Mouse (Mus musculus): ENCODE measurements around the gene Cacng7. TPM values are rescaled to one million over a fixed set of nuclear protein-coding genes. Genes with fewer than 3 reads are reported as not detected.

Cacng7 gene
- polyA plus RNA-seq, 1 experiment from 2014 or later, result 0.13 TPM

DNA sequence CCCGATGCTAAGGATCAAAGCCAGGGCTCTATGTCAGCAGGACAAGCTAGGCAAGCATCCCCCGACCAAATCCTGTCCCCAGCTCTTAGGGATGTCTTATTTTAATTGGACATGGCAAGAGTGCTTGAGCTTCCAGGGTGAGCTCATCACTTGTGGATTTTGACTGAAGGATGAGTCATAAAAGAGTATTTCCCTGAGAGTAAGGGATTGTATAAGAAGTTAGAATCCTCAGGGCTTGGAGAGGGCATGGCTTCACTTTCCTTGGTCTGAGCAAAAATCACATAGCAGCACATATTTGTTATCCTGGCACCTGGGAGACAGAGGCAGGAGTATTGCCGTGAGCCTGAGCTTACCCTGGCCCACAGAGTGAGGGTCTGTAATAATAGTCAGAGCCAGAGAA is 11.9 kb upstream of the Cacng7 start:
- 61% methylated on average over 3 of the region's 3 CpGs for WGBS (ENCODE audit: insufficient replicate concordance)
- TF ChIP-seq CTCF (IDR thresholded peaks at IDR 0.05; ENCODE audit: low read depth) (no peak), EP300 (IDR thresholded peaks at IDR 0.05; ENCODE audit: low read depth) (no peak)
- Histone ChIP-seq H3K4me1 (ENCODE audit: insufficient read depth) (no peaks in the 10 kb centered on the region), H3K27me3 (ENCODE audit: insufficient read depth, low read length) (no peaks in the 10 kb centered on the region), H3K36me3 (replicated peaks; ENCODE audit: insufficient read depth, low read length) (no peaks in the 10 kb centered on the region), H3K4me3 (ENCODE audit: low read depth, low read length) (no peak overlapping the region), H3K9ac (replicated peaks) (no peak overlapping the region), H3K4me2 (ENCODE audit: low read depth, low read length) (no peak overlapping the region), H3K27ac (ENCODE audit: low read depth) (no peak overlapping the region), H3K9me3 (ENCODE audit: low read length) (no peaks in the 10 kb centered on the region)
- ATAC-seq (no peak), DNase-seq (no peak)

DNA sequence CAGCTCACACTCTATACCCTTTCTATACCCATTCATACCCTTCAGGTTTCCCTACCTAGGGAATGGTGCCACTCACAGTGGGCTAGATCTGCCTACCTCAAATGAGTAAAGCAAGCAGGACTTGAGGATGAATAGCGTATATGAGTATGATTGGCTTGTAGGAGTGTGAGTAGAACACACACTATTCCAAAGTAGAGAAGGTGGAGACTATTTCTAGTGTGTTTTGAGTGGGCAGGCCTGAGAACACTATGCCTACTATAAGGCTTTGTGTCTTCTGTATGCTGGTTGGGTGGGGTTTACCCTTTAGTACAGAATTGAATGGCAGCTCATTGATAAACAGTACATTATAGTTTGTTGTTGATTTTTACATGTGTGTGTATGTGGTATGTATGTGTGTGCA is 8.9 kb upstream of the Cacng7 start:
- no peak for ATAC-seq
- Histone ChIP-seq H3K36me3 (replicated peaks; ENCODE audit: insufficient read depth, low read length) (no peaks in the 10 kb centered on the region), H3K9me3 (ENCODE audit: low read length) (no peaks in the 10 kb centered on the region), H3K27me3 (ENCODE audit: insufficient read depth, low read length) (no peaks in the 10 kb centered on the region), H3K9ac (replicated peaks) (no peak overlapping the region), H3K27ac (ENCODE audit: low read depth) (no peak overlapping the region), H3K4me3 (ENCODE audit: low read depth, low read length) (no peak overlapping the region), H3K4me1 (ENCODE audit: insufficient read depth) (no peaks in the 10 kb centered on the region), H3K4me2 (ENCODE audit: low read depth, low read length) (no peak overlapping the region)
- no peak for DNase-seq
- 91% methylated on average over 1 of the region's 1 CpGs for WGBS (ENCODE audit: insufficient replicate concordance)
- TF ChIP-seq CTCF (IDR thresholded peaks at IDR 0.05; ENCODE audit: low read depth) (no peak), EP300 (IDR thresholded peaks at IDR 0.05; ENCODE audit: low read depth) (no peak)

DNA sequence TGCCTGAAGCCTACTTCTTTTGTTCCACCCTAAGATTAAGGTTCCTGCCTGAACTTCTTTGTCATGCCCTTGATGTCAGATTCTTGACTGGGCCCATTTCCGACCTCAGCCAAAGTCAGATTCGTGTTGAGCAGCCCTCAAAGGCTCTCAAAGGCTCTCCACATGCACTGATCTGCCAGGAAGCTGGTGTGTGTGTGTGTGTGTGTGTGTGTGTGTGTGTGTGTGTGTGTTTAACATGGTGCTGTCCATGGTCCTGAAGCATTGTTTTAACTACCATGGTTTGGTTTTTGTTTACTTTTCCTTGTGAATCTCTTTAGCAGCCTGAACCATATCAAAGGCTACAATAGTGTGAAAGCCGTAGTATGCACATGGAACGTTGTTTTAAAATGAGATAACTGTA is 4.8 kb upstream of the Cacng7 start:
- peaks cover 24% of the 10 kb centered on the region for H3K27me3 ChIP-seq (ENCODE audit: insufficient read depth, low read length)
- H3K4me3 ChIP-seq (ENCODE audit: low read depth, low read length), result no peak overlapping the region
- H3K9me3 ChIP-seq (ENCODE audit: low read length), result no peaks in the 10 kb centered on the region
- H3K4me1 ChIP-seq (ENCODE audit: insufficient read depth), result peaks cover 6% of the 10 kb centered on the region
- H3K4me2 ChIP-seq (ENCODE audit: low read depth, low read length), result no peak overlapping the region
- 56% methylated on average over 4 of the region's 4 CpGs for WGBS (ENCODE audit: insufficient replicate concordance)
- no peak overlapping the region for H3K9ac ChIP-seq (replicated peaks)
- H3K27ac ChIP-seq (ENCODE audit: low read depth), result no peak overlapping the region
- no peaks in the 10 kb centered on the region for H3K36me3 ChIP-seq (replicated peaks; ENCODE audit: insufficient read depth, low read length)
- ATAC-seq (no peak), DNase-seq (no peak)
- no peak for TF ChIP-seq CTCF (IDR thresholded peaks at IDR 0.05; ENCODE audit: low read depth)
- TF ChIP-seq EP300 (IDR thresholded peaks at IDR 0.05; ENCODE audit: low read depth), result no peak

DNA sequence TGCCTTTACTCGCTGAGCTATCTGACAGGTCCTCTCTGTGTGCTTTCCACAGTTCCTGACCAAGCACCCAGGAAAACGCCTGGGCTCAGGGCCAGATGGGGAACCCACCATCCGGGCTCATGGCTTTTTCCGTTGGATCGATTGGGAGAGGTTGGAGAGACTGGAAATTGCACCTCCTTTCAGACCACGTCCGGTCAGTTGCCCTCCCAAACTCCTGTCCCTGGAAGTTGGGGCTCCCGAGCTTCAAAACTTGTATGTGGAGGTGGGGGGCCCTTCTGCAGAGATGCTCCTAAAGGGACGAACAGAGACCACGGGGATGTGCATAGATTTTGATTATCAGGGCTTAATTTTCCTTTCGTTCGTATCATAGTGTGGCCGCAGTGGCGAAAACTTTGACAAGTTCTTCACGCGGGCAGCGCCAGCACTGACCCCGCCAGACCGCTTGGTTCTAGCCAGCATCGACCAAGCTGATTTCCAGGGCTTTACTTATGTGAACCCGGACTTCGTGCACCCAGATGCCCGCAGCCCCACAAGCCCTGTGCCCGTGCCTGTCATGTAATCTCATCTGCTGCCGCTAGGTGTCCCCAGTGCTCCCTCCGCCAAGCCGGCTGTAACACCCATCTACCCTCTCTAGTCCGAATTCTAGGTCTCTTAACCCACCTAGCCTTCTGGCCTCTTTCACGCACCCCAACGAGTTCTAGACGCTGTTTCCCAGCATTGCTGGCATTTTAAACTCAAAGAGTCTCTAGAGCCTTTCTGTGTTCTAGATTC is 2.8 kb upstream of the Cacng7 start:
- H3K36me3 ChIP-seq (replicated peaks; ENCODE audit: insufficient read depth, low read length), result no peaks in the 10 kb centered on the region
- no peak overlapping the region for H3K27ac ChIP-seq (ENCODE audit: low read depth)
- WGBS (ENCODE audit: insufficient replicate concordance), result 18% methylated on average over 31 of the region's 31 CpGs
- H3K27me3 ChIP-seq (ENCODE audit: insufficient read depth, low read length), result peaks cover 37% of the 10 kb centered on the region
- no peak overlapping the region for H3K9ac ChIP-seq (replicated peaks)
- peak; percentile 77 for DNase-seq
- H3K4me1 ChIP-seq (ENCODE audit: insufficient read depth), result peaks cover 6% of the 10 kb centered on the region
- peak; percentile 33; the same call in 1 of the 2 replicates for ATAC-seq
- no peak overlapping the region; the same call in 1 of the 2 replicates for H3K4me2 ChIP-seq (ENCODE audit: low read depth, low read length)
- H3K9me3 ChIP-seq (ENCODE audit: low read length), result no peaks in the 10 kb centered on the region
- TF ChIP-seq EP300 (IDR thresholded peaks at IDR 0.05; ENCODE audit: low read depth) (no peak), CTCF (IDR thresholded peaks at IDR 0.05; ENCODE audit: low read depth) (peak; percentile 94)
- no peak overlapping the region for H3K4me3 ChIP-seq (ENCODE audit: low read depth, low read length)

DNA sequence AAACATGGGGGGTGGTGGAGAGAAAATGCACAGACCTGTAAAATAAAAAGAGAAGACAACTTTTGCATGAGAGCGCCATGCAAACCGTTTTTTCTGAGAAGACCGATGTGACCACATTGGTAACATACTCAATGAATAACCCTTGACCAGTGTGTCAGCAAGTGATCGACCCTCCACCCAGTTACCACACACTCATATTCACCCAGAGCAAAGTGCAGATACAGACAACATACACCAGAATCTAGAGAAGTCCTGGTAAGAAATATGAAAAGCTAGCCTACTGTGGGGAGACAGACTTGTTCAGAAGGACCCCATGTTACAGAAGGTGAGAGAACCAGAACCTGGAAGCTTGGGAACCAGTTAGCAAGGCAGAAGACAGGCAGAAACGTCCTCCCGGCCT is 1.6 kb upstream of the Cacng7 start:
- no peak overlapping the region; the same call in 1 of the 2 replicates for H3K9ac ChIP-seq (replicated peaks)
- H3K9me3 ChIP-seq (ENCODE audit: low read length), result no peaks in the 10 kb centered on the region
- ATAC-seq, result peak; percentile 95
- TF ChIP-seq EP300 (IDR thresholded peaks at IDR 0.05; ENCODE audit: low read depth) (peak; percentile 42; the same call in 1 of the 2 replicates), CTCF (IDR thresholded peaks at IDR 0.05; ENCODE audit: low read depth) (no peak)
- DNase-seq, result no peak
- H3K27ac ChIP-seq (ENCODE audit: low read depth), result peak overlapping the region; percentile 57; the same call in 1 of the 2 replicates
- H3K27me3 ChIP-seq (ENCODE audit: insufficient read depth, low read length), result peaks cover 37% of the 10 kb centered on the region
- WGBS (ENCODE audit: insufficient replicate concordance), result 43% methylated on average over 6 of the region's 6 CpGs
- peaks cover 6% of the 10 kb centered on the region for H3K4me1 ChIP-seq (ENCODE audit: insufficient read depth)
- peak overlapping the region; percentile 53 for H3K4me2 ChIP-seq (ENCODE audit: low read depth, low read length)
- 0 out of 2 replicates have a peak overlapping the region, but pooled peaks have one; percentile 20 for H3K4me3 ChIP-seq (ENCODE audit: low read depth, low read length)
- H3K36me3 ChIP-seq (replicated peaks; ENCODE audit: insufficient read depth, low read length), result no peaks in the 10 kb centered on the region

DNA sequence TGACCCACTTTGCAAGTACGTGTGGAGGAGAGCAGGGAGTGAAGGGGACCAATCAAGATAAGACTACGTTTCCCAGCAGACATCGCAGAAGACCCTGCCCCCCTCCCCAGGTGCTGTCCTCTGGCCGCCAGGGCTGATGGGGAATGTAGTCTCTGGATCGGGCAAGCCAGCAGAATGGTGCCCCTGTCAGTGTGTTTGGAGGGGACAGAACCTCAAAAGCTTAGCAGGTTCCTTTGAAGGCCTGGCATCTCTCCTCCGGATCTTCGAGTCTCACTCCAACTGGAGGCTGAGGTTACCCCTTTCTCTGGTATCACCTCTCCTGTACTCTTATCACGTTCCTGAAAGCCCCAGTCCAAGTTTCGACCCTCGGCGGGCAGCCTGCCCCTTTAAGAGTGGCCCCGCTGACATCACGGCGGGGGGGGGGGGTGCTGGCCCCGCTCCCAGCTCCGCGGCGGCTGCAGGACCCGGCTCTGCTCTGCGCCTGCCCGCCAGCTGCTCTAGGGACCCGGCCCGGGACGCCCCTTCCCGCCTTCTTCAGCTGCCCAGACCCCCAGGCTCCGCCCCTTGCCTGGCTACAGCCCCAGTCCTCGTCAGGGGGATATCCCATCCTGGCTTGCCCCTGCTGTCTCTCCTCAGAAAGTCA is 1.1 kb upstream of the Cacng7 start:
- peak overlapping the region; percentile 57; the same call in 1 of the 2 replicates for H3K27ac ChIP-seq (ENCODE audit: low read depth)
- H3K9ac ChIP-seq (replicated peaks), result no peak overlapping the region; the same call in 1 of the 2 replicates
- 1% methylated on average over 27 of the region's 27 CpGs for WGBS (ENCODE audit: insufficient replicate concordance)
- TF ChIP-seq CTCF (IDR thresholded peaks at IDR 0.05; ENCODE audit: low read depth) (no peak), EP300 (IDR thresholded peaks at IDR 0.05; ENCODE audit: low read depth) (peak; percentile 1; the same call in 1 of the 2 replicates)
- ATAC-seq (peak; percentile 95), DNase-seq (peak; percentile 67)
- peaks cover 41% of the 10 kb centered on the region for H3K27me3 ChIP-seq (ENCODE audit: insufficient read depth, low read length)
- H3K36me3 ChIP-seq (replicated peaks; ENCODE audit: insufficient read depth, low read length), result no peaks in the 10 kb centered on the region
- H3K4me1 ChIP-seq (ENCODE audit: insufficient read depth), result peaks cover 6% of the 10 kb centered on the region
- peak overlapping the region; percentile 20 for H3K4me3 ChIP-seq (ENCODE audit: low read depth, low read length)
- no peaks in the 10 kb centered on the region for H3K9me3 ChIP-seq (ENCODE audit: low read length)
- peak overlapping the region; percentile 53 for H3K4me2 ChIP-seq (ENCODE audit: low read depth, low read length)

Measured in liver, postnatal 0 days (tissue).